Mouse (Mus musculus) c-Kit-negative CD71-positive TER-119-positive erythroid progenitor cells, embryonic 14.5 days (primary cell): ENCODE results near the gene Pacrg.

Experiments
- DNase-seq: peaks from one replicate; pipeline ENCODE4 v3.0.0-alpha.2; 2013; ENCODE audit warnings: low read depth, low spot score

Gene Pacrg

GRCm38 (mm10) chr17:10495588-10495987 lies 344.5 kb downstream of the Pacrg start:
- DNase-seq = no peak

- DNase-seq = no peak
These were observed 347.0 kb downstream of the Pacrg start for GRCm38 (mm10) chr17:10493124-10493523.

DNA sequence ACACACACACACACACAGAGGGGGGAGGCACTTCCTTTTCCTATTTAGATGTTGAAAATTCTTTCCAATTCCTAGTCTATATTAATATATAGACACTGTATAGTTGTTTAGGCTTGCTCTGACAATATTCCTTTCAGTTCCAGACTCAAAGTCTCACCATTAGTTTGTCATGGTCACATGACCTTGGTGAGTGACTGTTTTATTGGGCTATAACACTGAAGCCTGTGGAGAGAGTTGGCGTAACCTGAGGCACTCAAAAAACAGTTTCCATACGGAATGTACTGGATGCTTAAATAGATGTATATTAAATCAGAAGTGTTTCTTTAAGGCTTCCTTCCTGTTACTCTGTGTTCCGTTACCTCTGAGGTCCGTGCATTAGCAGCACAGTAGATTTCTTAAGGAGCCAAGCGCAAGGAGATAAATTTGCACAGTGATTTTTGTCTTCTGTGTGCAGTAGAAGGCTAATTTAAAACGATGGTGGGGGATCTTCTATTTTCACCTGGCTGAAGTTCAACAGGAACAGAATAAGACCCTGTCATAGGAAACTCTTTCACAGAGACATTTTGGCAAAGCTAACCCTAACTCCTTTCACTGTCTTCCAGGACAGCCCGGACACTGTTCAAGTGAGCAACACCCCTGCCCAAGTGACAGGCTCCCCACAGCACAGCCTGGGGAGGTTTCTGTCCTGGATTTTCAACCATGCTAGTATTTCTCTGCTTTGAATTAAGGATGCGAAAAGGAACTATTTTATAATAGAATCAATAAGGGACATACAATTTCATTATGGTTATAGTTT lies 349.5 kb downstream of the Pacrg start:
- DNase-seq = no peak

DNA sequence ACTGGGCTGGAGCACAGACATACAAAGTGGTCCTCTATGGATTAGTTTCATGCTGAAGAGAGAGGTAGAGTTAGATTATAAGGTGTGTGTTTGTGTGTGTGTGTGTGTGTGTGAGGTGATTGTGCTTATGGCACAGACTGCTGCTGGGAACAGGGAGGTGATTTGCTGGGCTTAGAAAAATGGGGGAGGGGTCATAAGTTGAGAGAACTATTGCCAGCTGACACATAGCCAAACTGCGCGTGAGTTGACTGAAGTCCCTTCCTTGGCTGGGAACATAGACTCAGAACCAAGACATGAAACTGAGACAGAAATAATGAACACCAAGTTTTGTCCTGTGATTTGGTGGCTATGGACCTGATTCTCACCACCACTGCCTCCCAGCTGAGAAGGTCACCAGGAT lies 351.2 kb downstream of the Pacrg start:
- no peak for DNase-seq

- DNase-seq = no peak
These were observed 356.1 kb downstream of the Pacrg start for GRCm38 (mm10) chr17:10483945-10484546.

- DNase-seq = no peak
These were observed 359.0 kb downstream of the Pacrg start for GRCm38 (mm10) chr17:10481081-10481480.

DNA sequence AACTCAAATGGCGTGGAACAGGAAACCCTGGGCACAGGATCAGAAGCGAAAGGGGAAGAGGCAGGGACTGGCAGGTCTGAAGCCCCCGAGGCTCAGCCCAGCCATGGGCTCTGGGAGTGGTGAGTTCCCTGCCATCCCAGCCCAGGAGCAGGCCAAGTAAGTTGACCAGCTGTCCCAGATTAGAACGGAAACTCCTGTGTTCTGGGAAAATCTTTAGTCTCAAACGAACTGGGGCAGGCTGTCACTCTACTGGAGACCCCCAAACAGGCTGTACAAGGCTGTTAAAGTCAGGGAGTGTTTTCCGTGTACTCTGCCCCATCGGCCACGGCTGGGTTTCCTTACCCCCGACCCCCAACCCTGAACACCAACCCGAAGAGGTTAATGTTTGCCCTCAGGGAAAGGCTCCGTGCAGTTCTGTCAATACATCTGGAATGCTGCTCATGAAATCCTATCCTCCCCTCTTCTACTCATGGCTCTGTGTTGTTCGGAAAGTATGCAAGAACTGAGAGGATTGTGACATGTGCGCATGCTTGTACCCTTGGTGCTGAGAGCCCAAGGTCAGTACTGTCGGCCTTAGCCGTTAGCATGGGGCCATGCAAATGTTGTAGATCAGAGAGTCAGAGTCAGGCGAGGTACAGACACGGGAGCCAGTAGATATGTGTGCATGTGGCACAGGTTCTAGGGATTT lies 360.9 kb downstream of the Pacrg start:
- no peak for DNase-seq

DNA sequence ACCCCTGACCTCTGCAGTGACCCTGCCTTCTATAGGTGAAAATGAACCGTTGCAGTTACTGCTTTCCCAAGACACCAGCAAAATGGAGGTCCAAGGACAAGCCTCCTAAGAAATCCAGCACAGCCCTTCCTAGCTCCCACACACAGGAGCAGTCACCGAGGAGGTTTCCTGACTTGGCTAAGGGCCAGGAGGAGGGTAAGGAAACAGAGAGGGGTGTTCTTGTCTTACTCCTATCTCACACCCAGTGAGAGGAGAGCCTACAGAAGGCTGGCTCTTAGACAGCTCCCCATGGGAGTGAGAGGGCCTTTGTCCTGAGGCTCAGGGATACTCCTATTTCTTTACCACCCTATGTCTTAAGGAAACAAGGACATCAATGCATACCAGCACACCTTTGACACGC lies 361.7 kb downstream of the Pacrg start:
- DNase-seq = no peak

GRCm38 (mm10) chr17:10476807-10477206 lies 363.3 kb downstream of the Pacrg start:
- no peak for DNase-seq

DNA sequence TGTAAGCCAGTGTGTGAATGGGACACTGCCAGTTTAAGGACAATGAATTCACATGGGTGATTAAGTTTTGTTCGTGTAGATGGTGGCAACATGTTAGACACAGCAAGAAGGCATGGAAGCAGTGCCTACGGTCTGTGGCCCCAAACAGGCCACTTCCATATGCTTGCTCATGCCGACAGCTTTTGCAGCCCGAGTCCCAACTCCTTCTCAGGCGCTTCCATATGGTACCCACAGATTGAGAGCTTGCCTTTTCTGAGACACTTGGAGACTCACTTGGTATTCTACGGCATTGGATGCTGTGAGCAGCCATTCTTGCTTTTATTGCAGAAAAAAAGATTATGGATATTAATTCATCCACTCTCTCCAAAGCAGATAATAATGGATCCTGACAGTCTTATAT lies 365.1 kb downstream of the Pacrg start:
- DNase-seq = no peak

DNA sequence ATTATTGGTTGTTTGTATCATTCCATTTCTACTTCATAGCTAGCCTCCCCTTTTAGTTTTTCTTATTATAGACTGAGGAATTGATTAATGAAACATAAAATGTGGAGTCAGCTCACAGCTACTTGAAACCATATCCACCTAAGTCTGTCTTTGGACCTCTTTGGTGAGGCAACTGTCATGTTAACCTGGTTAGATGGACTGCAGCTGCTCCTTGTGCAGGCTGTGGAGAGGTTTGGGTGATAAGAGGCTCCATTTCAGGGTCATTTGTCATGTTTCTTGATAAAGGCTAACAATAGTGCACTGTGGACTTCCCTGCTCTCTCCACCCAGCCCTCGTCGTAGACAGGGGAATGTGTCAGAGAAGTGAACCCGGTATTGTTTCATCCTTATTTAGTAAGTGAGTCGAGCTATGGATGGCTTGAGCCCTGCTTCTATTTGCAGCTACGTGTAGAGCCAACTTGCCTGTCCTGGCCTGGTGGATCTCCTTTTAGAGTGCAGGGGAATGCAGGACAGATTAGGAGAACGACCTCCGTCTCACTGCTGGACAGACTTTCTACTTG lies 366.2 kb downstream of the Pacrg start:
- DNase-seq = no peak

DNA sequence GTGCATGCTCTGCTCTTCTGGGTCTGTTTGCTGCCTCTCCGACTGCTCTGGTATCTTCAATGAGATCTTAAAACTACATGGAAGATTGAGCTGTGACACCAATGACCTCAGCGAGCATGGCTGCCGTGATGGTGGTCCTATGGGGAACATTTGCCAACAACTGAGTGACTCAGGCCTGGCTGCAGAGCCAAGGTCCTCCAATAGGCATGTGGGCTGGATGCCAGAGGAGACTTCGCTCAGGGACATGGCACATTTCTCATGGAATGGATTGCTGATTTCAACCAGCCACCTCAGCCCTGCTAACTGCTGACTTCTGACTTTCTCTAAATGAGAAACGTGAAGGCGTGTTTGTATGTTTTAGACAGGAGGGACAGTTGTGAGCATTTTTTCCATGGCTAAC lies 366.9 kb downstream of the Pacrg start:
- no peak for DNase-seq

DNA sequence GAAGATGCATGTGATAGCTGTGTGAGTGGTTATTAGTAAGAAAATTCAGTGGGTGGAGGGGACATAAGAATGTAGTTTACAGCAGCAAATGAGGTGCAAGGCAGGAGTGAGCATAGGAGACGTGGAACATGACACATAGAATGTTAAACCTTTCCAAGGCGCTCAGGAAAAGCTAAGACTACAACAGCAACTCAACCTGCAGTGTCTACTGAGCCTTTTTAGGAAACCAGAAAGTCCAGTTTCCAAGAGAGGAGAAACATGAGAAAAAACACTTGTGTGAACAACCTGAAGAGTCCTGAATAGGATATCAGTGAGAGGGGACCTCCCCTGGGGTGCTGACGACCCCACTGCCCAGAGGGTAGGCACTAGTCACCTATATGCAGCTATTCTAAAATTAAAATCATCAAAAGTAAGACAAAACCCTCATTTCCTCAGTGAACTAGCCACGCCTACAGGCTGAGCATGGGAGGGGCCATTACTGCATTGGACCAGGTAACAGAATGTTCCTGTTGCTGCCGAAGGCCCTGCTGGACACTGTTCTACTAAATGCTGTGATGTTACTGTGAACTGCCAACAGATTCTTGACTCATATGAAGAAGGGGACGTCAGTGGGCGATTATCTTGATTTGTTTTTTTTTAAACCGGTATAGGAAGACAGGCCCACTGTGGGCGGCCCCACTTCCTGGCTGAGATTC lies 370.1 kb downstream of the Pacrg start:
- no peak for DNase-seq

DNA sequence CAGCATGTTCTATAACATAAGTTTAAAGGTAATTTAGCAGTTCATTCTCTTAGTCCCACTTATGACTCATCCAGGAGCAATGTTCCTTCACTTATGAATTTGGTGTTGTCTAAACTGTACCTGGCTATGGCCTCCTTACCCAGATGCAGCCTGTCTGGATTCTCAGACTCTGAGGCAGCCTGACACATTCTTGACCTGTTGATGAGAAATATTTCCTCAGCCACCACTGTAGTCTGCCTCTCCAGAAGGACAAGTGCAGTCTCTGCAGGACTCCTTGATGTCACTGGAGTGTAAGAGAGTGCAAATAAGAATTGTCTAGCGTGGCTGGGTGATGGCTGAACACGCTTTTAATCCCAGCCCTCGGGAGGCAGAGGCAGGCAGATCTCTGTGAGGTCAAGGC lies 373.0 kb downstream of the Pacrg start:
- DNase-seq = no peak

DNA sequence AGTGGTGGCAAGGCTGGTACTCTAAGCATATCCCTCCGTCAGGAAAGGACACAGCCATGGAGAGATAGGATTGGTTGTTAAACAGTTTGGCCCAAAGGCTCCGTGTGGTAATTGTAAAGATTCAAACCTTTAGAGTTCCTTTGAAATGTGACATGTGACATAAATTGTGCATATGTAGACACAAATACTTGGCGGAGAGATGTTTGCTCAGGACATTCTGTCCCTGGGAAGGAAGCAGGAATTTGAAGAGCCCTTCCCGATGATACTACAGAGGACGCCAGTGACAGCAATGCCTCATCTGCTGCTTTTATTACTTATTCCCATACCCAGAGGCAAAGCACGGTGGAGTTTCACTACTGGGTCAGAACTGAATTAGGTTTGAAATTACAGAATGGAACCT lies 374.6 kb downstream of the Pacrg start:
- DNase-seq = no peak

GRCm38 (mm10) chr17:10464700-10465099 lies 375.4 kb downstream of the Pacrg start:
- no peak for DNase-seq

- DNase-seq = no peak
These were observed 376.5 kb downstream of the Pacrg start for GRCm38 (mm10) chr17:10463626-10464025.

DNA sequence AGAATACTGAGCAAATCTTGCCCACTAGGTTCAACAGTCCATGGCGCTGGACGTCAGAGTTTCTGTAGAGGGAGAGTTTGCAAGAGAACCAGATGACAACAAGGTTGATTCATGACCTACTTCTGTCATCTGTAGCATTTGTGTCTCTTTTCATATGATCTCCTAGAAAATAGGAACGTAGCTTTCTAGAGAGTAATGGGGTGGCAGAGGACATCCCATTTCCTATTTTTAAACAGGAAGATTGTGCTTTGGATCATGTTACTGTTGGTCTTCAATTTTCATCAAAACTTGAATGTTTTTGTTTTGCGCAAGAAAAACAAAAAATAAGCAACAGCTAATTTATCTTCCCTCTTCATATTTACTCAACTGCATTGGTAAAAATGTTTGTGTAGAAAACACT lies 379.2 kb downstream of the Pacrg start:
- no peak for DNase-seq

DNA sequence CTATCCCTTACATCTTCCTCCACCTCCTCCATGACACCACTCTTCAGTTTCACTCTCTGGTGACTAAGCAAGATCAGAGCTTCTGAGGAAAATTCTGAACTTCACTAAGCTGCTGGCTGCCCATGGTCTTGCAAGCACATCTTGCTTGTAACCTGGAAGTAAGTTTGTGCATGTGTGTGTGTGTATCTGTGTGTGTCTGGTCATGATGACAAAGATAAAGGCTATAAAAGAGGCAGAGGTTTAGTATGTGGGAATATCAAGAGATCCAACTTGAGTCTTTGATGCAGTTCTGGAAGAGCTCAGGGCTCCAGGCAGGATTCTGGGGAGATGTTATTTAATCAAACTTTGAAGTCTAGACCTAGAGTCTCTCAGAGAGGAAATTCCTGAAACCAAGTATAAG lies 381.4 kb downstream of the Pacrg start:
- no peak for DNase-seq

DNA sequence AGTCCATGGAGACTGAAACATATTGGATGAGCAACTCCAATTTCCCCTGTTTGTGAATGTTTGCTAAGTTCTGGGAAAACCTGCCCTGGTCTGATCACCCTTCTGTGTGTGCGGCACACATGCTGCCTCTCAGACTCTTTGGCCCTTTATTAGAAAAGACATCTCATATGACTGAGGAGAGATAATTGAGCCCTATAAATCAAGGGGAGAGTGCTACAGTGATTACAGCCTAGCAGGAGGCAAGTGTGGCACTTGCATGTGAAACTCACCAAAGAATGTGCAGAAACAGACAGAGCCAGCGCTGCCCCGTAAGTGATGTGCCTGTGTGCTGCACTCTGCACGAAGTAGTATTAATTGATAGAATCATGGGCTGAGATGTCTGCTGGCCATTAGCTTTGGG lies 383.7 kb downstream of the Pacrg start:
- no peak for DNase-seq

DNA sequence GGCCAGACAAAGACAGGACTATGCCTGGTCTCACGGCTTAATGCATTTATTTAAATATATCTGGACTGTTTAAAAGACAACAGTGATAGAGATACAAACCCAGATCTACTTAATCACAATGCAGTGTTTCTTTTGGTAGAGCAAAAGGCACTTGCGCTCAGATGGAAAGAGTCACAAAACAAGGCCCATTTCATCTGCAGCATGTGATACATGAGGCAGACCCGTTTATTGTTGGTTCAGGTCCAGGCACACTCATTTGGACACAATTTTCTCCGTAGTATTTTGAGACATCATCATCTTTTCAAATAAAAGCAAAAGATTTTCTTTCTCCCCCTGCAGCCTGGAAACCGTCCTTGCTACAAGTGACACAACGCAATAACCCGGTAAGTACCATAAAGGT lies 384.1 kb downstream of the Pacrg start:
- no peak for DNase-seq

- DNase-seq = no peak
These were observed 385.7 kb downstream of the Pacrg start for GRCm38 (mm10) chr17:10454406-10454805.
